Mouse (Mus musculus) mesoderm, embryonic 11.5 days (tissue): ENCODE data around the gene Ube2d3.
"Not testable (repeated sequence)": the region's sequence is repeated elsewhere in the genome, so short reads cannot be mapped to it uniquely, and the experiment has no call there.

Source experiments
- DNase-seq: peaks from one replicate; pipeline ENCODE4 v3.0.0-alpha.2; 2012; ENCODE audit warnings: low read depth, low spot score

Ube2d3 gene

DNA sequence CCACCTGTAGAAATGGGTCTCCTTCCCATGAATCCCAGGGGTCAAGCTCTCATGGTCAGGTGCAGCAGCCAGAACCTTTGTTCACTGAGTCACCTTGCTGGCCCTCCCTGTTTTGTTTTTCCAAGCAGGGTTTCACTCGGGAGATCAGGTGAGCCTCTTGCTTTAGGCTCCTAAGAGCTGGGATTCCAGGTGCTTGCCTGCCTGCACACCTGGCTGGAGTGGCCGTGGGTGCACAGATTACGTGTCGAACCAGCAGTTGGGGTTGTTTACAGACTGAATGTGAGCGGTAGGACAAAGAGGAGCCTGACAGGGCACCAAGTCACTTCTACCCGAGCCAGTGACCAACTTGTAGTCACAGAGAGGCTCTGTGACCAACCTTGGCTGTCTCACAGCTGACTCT, 53.2 kb downstream of the Ube2d3 start:
- no peak for DNase-seq

DNA sequence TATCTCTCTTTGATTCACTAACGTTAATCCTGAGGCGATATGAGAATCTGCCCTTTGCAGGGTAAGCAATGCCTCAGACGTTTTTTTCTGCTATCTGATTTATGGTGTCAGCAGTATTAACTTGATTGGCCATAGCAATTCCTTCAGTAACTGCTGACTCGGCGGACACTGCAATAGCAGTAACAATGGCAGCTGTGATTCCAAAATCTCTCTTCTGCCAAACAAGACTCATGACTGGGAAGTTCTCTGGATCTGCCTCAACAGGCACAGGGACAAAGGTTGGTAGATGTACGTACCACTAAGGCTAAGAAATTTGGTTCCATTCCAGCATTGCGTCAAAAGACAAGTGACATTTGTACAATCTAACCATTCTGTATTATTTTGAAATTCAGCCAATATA, 55.4 kb downstream of the Ube2d3 start:
- DNase-seq: not testable (repeated sequence)

DNA sequence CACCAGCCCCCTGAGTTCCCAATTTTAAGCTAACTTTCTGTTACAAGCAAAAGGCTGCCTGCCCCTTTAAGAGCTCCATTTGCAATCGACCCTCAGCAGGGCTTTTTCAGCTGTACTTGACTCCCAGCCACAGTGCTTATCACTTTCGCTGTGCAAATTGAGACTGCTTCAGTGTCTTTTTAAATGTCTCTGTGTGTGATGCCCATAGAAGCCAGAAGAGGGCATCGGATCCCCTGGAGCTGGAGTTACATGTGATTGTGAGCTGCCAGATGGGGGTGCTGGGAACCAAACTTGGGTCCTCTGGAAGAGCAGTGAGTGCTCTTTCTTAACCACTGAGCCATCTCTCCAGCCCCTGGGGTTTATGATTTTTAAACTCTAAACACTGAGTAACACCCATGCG, 60.0 kb downstream of the Ube2d3 start:
- not testable (repeated sequence) for DNase-seq

DNA sequence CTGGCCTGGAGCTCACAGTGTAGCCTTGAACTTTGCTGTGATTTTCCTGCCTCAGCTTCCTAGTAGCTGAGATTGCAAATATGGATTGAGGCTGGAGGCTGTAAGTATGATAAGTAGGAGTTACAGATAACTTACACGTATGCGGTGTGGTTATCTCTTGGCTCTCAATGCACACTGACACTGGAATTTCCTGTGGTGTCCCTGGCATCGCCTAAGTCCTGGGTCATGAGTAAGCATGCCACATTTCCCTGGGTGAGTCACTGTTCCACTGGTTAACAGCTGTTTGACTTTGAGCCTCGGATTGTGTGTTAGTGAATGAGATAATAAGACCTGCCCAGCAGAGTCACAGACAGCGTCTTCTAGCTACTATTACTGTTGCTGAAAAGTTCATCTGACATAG, 60.9 kb downstream of the Ube2d3 start:
- DNase-seq: no peak

DNA sequence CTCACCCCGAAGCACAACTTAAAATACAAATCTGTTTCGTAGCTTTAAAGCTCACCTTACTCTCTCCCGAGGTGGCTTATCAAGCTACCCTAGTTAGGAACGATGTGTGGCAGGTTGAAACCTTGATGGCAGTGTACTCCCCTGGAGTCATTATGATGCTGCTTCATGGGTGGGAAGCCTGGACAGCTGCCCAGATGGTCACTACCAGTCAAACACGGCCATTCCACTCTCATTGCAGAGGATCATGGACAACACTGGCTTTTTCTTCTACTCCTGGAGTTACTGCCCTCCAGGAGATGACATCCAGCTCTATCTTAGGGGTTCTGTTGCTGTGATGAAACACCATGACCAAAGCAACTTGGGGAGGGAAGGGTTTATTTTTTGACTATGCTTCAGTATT, 65.2 kb downstream of the Ube2d3 start:
- no peak for DNase-seq

DNA sequence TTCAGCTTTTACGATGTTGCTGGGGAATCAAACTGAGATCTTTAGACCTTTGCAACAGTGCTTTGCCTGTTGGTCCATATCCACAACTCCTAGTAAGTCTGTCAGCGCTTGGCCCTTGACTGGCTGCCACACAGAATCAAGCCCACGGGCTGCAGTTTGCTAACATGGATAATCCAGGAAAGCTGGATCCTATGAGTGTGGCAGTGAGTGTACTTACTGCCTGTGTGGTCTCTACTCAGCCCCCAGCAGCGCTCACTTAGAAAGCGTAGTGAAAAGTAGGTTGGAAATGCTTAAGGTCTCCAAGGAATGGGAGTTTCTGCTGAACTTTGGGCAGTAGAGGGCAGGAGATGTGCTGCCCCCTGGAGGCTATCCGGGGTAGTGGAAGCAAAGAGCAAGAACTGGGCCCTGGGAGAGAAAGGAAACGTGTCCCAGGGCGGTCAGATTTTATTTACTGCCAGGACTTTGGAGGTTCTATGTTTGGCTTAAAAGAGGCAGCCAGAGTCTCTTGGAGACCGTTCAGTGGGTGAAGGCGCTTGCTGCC, 67.5 kb downstream of the Ube2d3 start:
- DNase-seq: peak; percentile 30

DNA sequence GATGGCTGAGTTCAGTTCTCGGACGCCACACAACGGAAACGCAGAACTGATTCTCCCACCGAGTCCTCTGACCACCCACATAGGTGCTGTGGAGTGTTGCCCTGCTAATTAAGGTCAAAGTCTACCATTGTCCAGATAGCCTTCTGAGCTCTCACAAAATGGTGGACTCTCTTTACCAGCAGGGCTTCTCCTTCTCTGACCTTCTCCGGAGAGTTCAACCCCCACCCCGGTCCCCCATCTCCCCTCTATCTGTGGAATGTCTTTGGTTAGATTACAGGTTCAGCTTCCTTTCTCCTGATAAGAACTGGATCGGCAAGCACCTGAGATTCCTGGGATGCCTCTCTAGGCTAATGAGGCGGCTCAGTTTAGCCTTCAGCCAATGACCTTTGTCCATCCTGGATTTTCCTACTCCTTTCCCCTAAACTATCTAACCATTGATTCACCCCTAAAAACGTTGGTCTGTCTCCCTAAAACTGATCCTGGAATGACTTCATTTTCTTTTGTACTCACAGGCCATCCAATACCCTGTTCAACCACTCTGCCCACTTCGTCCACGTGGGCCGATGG, 68.0 kb downstream of the Ube2d3 start:
- DNase-seq: no peak

DNA sequence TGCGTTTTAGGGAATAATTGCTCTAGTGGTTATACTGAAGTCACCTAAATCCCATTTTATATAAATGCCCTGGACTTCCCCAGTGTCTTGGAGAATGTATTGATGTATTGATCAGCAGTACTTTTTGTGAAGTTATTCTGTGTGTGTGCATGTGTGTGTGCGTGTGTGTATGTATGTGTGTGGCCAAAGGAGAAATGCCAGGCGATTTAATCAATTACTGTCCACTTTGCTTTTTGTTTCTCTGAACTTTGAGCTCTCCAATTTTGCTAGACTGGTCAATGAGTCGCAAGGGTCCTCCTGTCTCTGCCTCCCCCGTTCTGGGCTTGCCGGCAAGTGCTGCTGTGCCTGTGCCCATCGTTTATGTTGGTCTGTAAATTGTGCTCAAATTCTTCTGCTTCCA, 69.6 kb downstream of the Ube2d3 start:
- DNase-seq: no peak

DNA sequence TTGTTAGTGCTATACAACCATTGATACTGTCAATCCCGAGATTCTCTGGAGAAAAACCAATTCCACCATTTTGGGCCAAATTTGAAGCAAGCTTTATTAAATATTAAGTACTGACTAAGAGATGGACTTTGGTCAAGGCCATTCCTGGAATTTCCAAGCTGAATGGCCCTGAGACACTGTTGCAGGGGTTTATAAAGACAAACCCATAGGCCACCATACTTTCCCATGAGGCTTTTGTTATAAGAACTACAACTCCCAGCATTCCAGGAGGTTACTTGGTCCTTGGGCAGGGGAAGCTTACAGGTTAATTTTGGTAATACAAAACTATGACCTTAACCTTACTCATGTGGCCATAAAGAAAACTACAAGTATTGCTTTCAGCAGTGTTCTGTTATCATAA, 70.2 kb downstream of the Ube2d3 start:
- DNase-seq: no peak

DNA sequence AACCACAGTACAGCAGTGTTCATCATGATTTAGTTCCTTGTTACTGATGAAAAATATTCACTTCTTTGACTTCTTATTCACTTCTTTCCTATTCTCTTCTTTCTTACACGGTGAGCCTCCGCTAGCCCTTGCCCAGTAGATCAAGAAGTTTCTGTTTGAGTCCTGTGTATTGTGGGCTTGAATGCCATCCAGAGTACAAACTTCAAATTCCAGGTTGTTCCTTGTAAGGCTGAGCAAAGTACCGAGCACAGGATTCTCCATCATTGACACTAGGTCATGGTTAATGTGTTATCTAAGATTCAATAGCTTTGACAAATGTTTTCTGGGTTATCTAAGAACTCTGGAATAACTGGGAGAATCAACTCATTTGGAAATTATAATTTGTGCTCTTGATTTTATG, 72.4 kb downstream of the Ube2d3 start:
- no peak for DNase-seq

DNA sequence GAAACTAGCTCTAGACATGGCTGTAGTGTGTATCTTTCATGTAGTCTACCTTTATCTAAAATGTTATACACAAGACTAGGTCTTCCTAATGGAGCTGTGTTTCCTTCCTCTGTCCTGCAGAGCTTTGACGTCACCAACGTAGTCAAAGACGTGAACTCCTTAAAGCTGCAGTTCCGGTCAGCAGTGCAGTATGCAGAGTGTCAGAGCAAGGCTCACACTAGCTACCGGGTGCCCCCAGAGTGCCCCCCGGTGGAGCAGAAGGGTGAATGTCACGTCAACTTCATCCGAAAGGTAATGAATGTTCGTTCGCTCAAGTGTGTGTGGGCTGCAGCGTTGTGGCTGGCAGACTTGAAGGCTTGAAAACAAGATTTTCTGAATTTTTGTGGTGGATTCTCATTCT, 73.7 kb downstream of the Ube2d3 start:
- peak; percentile 17 for DNase-seq

DNA sequence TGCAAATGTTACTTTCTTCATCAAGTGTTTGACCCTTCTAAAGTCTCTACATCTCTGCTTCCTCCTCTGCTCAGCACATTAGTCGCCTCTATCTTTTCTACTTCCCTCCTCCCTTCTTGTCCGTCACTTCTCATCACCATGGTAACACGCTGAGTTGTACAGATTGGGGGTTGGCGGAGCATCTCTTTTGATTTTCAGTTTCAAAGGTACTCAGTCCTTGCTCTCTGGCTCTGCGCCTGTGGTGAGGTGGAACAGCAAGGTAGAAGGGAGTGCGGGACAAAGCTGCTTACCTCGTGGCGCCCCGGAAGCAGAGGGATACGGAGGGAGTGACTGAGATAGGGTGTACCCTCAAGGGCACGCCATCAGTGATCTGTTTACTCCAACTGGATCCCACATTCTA, 75.3 kb downstream of the Ube2d3 start:
- no peak for DNase-seq

DNA sequence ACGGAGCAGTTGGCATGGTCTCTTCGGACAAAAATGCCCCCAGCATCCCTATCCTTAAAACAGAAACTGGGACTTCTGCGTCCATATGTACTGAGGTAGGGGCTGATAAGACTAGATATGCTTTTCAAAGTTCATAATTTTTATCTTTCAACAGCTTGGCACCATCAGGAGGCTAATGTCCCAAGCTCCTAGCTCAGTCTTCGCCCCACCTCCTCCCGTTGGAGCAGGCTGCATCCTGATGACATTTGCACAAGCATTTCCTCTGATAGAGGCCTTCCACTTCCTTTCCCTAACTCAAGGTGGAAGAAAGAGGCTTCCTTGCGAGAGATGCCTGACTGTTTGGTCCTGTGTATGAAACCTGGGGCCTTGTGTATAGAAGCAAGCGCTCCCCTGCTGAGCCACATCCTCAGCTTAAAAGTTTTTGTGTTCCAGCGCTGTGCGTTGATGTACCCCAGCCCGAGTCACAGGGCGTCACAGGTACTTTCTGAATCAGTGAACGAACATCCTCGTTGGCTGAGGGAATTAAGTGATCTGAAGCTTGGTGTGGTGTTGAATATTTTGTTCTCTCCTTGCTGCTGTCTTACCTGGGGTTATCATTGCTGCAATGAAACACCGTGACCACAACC, 76.0 kb downstream of the Ube2d3 start:
- DNase-seq: no peak

DNA sequence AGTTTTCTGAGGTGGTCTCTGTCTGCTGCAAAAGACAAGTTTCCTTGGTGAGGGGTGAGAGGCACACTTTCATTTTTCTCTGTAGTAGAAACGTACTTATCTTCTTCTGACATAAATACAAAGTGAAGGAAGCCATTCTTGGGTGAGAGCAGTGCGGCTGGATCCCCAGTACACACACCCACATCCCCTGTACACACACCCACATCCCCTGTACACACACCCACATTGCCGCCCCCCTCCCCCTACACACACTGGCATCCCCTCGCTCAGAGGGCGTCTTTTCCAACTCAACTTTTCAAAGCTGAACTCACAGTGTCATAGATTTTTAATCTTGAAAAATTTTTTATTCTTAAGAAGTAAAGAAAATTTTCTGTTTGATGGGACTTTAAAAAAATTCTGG, 77.3 kb downstream of the Ube2d3 start:
- no peak for DNase-seq

DNA sequence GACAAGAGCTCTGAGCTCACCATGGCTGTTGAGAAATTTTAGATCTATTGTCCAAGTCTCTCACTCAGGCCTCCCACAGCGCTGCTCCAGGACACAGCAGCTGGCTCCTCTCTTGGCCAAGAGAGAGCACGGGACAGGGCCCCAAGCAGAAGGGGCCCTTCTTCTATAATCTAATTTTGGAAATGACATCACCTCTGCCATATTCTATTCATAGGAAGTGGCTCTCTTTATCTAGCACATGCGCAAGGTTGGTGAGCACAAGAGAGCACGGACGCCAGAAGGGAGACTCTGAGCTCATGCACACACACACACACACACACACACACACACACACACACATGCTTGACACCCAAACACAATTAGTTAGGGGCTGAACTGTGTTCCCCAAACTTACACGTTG, 78.9 kb downstream of the Ube2d3 start:
- DNase-seq: no peak
